Mouse (Mus musculus) ES-Bruce4 (cell line): ENCODE results near the gene Cdh23. TPM values are rescaled to one million over a fixed set of nuclear protein-coding genes. Genes with fewer than 3 reads are reported as not detected.

Experiments
- H3K27ac ChIP-seq: 2 replicates; pipeline ENCODE4 v1.5.1; 2012; ENCODE audit warnings: low read length, inconsistent platforms; ENCODE audit not compliant: insufficient read depth
- H3K27me3 ChIP-seq: 2 replicates; pipeline ENCODE4 v1.6.1; 2012; ENCODE audit warnings: mild to moderate bottlenecking, low read length, inconsistent platforms; ENCODE audit not compliant: control insufficient read depth, poor library complexity, insufficient read depth, severe bottlenecking
- H3K36me3 ChIP-seq: 2 replicates; pipeline ENCODE4 v1.6.1; 2012; ENCODE audit warnings: inconsistent platforms, mild to moderate bottlenecking, low read length, moderate library complexity; ENCODE audit not compliant: control insufficient read depth, poor library complexity, insufficient read depth, severe bottlenecking
- H3K4me1 ChIP-seq: one replicate; pipeline ENCODE4 v1.8.1; 2011; ENCODE audit warnings: low read length; ENCODE audit not compliant: control insufficient read depth, insufficient read depth
- H3K4me3 ChIP-seq: 2 replicates; pipeline ENCODE4 v1.5.1; 2011; ENCODE audit warnings: low read depth, mild to moderate bottlenecking, low read length
- H3K9ac ChIP-seq: 2 replicates; pipeline ENCODE4 v1.6.1; 2012; ENCODE audit warnings: low read depth, mild to moderate bottlenecking, inconsistent platforms; ENCODE audit not compliant: poor library complexity, severe bottlenecking
- H3K9me3 ChIP-seq: replicated peaks from 2 replicates; pipeline ENCODE4 v1.6.1; 2012; ENCODE audit warnings: mild to moderate bottlenecking, low read length, inconsistent platforms; ENCODE audit not compliant: control insufficient read depth, poor library complexity, insufficient read depth, severe bottlenecking
- CTCF ChIP-seq: IDR thresholded peaks from one replicate; pipeline ENCODE4 v1.8.1; 2011; ENCODE audit warnings: low read depth, low read length
- EP300 ChIP-seq: IDR thresholded peaks from 2 replicates; pipeline ENCODE4 v1.6.1; 2011; ENCODE audit warnings: low read depth, low read length; ENCODE audit not compliant: insufficient read depth
- POLR2A ChIP-seq: IDR thresholded peaks from one replicate; pipeline ENCODE4 v1.8.1; 2011; ENCODE audit warnings: low read length; ENCODE audit not compliant: insufficient read depth
- polyA plus RNA-seq: library from polyadenylated mRNA; stranded (reverse); fragments of >200 nt; gene quantifications from 2 replicates; pipeline ENCODE4 v1.2.4, GENCODE M21; 2011; ENCODE audit warnings: low read depth; ENCODE audit not compliant: missing spikeins, insufficient read depth, insufficient read length

The Cdh23 gene
- polyA plus RNA-seq, 1 experiment: 0.33 TPM

- Histone ChIP-seq H3K36me3 (no peaks in the 10 kb centered on the region), H3K4me1 (peaks cover 2% of the 10 kb centered on the region), H3K9me3 (no peaks in the 10 kb centered on the region), H3K9ac (no peak overlapping the region), H3K27me3 (no peaks in the 10 kb centered on the region), H3K4me3 (no peak overlapping the region), H3K27ac (no peak overlapping the region)
- TF ChIP-seq POLR2A: no peak
- no peak for TF ChIP-seq CTCF
- no peak for TF ChIP-seq EP300
Measured at GRCm38 (mm10) chr10:60357901-60358300, 338.4 kb downstream of the Cdh23 start.

DNA sequence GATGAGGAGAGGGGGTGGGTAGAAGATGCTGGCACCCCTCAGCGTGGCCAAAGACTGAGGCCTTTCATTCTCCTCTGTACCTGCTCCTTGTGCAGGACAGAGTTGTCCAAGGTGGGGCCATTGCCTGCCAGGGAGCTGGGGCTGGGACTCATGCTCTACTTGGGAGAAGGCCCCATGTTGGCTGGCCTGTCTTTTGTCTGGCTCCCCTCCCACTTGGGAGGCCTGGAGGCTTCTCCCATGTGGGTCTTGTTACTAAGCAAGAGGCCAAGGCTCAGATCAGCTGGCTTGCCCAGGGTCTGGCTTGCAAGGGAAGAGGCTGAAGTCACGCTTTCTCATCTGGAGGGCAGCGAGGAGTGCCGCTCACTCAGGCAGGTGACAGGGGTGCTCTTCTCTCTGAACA lies 338.8 kb downstream of the Cdh23 start:
- TF ChIP-seq POLR2A (no peak), CTCF (no peak), EP300 (no peak)

DNA sequence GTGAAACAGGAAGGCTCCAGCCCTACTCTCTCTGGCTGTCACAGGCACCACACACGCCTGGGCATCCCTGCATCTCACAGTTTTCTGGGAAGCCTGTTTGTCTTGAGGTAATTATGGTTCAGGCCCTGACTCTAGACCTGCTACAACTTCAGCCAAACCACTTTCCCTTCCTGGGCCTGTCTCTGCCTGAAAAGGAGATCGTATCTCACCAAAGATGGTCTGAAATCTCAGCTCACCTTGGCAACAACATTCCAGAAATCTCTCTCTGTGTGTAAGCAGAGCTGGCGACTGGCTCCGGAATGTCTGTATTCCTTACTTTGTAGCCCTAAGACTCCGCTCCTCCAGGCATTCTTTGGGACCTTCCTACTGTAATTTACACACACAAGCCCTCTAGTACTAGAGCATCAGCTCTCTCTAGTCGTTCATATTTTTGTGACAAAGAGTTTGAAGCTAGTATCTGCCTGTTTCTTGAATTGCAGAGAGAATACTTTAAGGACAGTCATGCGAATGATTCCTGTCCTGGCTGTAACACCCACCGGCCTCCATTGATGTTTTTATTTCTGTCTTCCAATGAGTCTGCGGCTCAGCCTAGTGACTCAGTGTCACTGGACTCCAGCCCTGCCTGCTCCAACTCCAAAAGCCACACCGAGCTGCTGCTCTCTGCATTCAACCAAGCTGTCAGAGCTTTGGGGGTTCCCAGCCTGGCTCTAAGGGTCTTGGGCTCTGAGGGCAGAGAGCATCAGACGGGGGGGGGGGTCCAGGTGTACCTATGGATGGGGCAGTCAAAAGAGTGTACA lies 341.2 kb downstream of the Cdh23 start:
- H3K27ac ChIP-seq: no peak overlapping the region
- no peaks in the 10 kb centered on the region for H3K9me3 ChIP-seq
- H3K4me3 ChIP-seq: no peak overlapping the region
- H3K27me3 ChIP-seq: no peaks in the 10 kb centered on the region
- H3K9ac ChIP-seq: no peak overlapping the region
- TF ChIP-seq POLR2A (no peak), EP300 (no peak), CTCF (no peak)
- peaks cover 2% of the 10 kb centered on the region for H3K4me1 ChIP-seq
- no peaks in the 10 kb centered on the region for H3K36me3 ChIP-seq

More for the DNA sequence above, 338.8 kb downstream of the Cdh23 start:
- Histone ChIP-seq H3K36me3 (no peaks in the 10 kb centered on the region), H3K9me3 (no peaks in the 10 kb centered on the region), H3K4me3 (no peak overlapping the region), H3K27me3 (no peaks in the 10 kb centered on the region), H3K4me1 (peaks cover 2% of the 10 kb centered on the region), H3K27ac (no peak overlapping the region), H3K9ac (no peak overlapping the region)

DNA sequence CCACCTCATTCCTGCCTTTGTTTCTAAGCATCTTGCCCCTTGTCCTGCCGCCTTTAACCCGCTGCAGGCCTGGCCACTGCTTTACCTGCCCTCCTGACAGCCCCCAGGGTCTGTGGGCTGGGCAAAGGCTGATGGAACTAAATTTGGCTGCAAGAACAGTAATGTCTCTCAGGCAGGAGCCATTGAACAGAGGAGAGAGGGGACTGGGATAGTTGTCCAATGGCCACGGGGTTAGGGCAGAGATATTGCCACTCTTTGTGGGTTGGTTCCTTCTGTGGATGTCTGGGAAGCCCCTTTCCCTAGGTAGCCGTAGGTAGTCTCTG lies 342.3 kb downstream of the Cdh23 start:
- H3K9me3 ChIP-seq: no peaks in the 10 kb centered on the region
- TF ChIP-seq CTCF (no peak), POLR2A (no peak), EP300 (no peak)
- H3K4me3 ChIP-seq: no peak overlapping the region
- H3K4me1 ChIP-seq: peaks cover 5% of the 10 kb centered on the region
- no peak overlapping the region for H3K27ac ChIP-seq
- H3K36me3 ChIP-seq: no peaks in the 10 kb centered on the region
- H3K9ac ChIP-seq: no peak overlapping the region
- H3K27me3 ChIP-seq: no peaks in the 10 kb centered on the region

DNA sequence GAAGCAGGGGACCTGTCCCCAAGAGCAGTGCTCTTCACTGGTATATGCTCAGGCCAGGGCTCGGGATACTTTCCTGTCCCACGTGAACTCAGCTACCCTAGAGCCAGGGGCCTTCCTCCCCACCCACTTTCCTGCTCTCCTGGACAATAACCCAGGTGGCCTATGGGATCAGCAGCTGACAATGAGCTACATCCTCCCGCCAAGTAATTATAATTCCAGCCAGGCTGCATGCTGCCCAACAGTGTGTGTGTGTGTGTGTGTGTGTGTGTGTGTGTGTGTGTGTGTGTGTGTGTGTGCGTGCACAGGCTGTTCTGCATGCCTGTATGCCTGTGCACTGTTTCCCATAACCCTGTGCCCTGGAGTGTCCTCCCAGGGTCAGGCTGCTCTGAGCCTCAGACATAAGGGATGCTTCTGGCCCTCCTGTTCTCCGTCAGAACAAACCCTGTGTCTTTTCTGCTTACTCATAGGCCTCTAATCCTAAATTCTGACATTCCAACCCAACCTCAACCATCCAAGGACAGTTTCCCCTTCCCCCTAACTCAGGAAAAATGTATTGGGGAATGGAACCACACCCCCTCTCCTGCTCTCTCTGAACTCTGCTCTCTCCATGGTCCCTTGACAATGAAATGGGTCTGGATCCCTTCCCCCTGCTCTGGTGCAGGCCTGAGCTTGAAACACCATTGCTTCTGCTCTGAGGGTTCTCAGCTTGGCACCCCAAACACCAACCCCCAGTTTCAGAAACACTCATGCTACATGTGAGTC lies 342.9 kb downstream of the Cdh23 start:
- H3K9me3 ChIP-seq: no peaks in the 10 kb centered on the region
- H3K36me3 ChIP-seq: no peaks in the 10 kb centered on the region
- H3K4me1 ChIP-seq: peaks cover 6% of the 10 kb centered on the region
- no peak overlapping the region for H3K9ac ChIP-seq
- no peak overlapping the region for H3K4me3 ChIP-seq
- H3K27me3 ChIP-seq: no peaks in the 10 kb centered on the region
- H3K27ac ChIP-seq: no peak overlapping the region
- no peak for TF ChIP-seq CTCF
- no peak for TF ChIP-seq POLR2A
- TF ChIP-seq EP300: no peak
